In the genomic region with DNA sequence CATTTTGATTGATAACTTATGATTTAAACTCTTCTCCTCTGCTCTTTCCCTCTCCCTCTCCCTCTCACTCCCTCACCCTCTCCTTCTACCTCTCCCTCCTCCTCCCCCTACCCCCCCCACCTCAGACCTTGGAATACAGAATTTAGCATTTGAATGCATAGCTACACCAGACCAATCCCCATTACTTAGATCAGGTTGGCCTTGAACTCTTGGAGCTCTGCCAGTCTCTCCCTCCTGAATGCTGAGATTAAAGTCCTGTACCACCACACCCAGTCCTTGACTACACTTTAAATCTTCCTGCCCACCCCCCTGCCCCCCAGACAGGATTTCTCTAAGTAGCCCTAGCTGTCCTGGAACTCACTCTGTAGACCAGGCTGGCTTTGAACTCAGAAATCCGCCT, we compare ENCODE assay signal across 35 mouse cellular contexts. TPM values are rescaled to one million over a fixed set of nuclear protein-coding genes. Genes with fewer than 3 reads are reported as not detected.
"Had no signal": no experiment of that assay in that cellular context is flagged by ENCODE, and none has a peak within 500 bp of the region (broad histone marks: within the 10 kb centered on the region; RNA-seq: fewer than 3 reads in every experiment).

No protein-coding gene starts in this region.

- H3K27me3 ChIP-seq: heart, embryonic 12.5 days; heart, embryonic 13.5 days; heart, embryonic 15.5 days; hindbrain, embryonic 12.5 days; hindbrain, embryonic 13.5 days; hindbrain, embryonic 15.5 days; intestine, embryonic 15.5 days; kidney, embryonic 15.5 days had no signal

- DNase-seq: heart, postnatal 10 days; heart, postnatal 14 days; heart, postnatal 36 days; heart, postnatal 4 days; kidney, adult 11 months; kidney, adult 18-20 months; kidney, adult 2 months; kidney, adult 8-10 months; kidney, adult 9 months; kidney, postnatal 10 days; kidney, postnatal 14 days; kidney, postnatal 25 days; kidney, postnatal 36 days; kidney, postnatal 4 days; layer of hippocampus, postnatal 36 days had no signal

- H3K4me2 ChIP-seq: heart, embryonic 12.5 days; heart, embryonic 13.5 days; heart, embryonic 15.5 days; hindbrain, embryonic 12.5 days; hindbrain, embryonic 13.5 days; hindbrain, embryonic 14.5 days; hindbrain, embryonic 15.5 days; intestine, embryonic 15.5 days; kidney, embryonic 15.5 days had no signal

- ATAC-seq: hindbrain, embryonic 16.5 days; hindbrain, postnatal 0 days; inflammation-experienced regulatory T-cells, adult 6 months; intestine, embryonic 15.5 days; intestine, embryonic 16.5 days; intestine, postnatal 0 days had no signal

- H3K4me3 ChIP-seq: heart, embryonic 12.5 days; heart, embryonic 13.5 days; heart, embryonic 15.5 days; hindbrain, embryonic 10.5 days; hindbrain, embryonic 12.5 days; hindbrain, embryonic 13.5 days; hindbrain, embryonic 15.5 days; intestine, embryonic 15.5 days; kidney, embryonic 15.5 days; layer of hippocampus, adult 2 months; left cerebral cortex, adult 2 months had no signal

- H3K9me3 ChIP-seq: heart, embryonic 15.5 days; hindbrain, embryonic 12.5 days; hindbrain, embryonic 13.5 days; hindbrain, embryonic 15.5 days; intestine, embryonic 15.5 days; kidney, embryonic 15.5 days had no signal

- H3K9ac ChIP-seq: heart, embryonic 12.5 days; heart, embryonic 13.5 days; heart, embryonic 15.5 days; hindbrain, embryonic 12.5 days; hindbrain, embryonic 13.5 days; hindbrain, embryonic 14.5 days; hindbrain, embryonic 15.5 days; intestine, embryonic 15.5 days; kidney, embryonic 15.5 days had no signal

- H3K27ac ChIP-seq: heart, embryonic 13.5 days; heart, embryonic 15.5 days; hindbrain, embryonic 10.5 days; hindbrain, embryonic 12.5 days; hindbrain, embryonic 13.5 days; hindbrain, embryonic 14.5 days; hindbrain, embryonic 15.5 days; hindbrain, postnatal 0 days; intestine, embryonic 15.5 days; kidney, embryonic 15.5 days; kidney, postnatal 0 days; layer of hippocampus, adult 2 months; left cerebral cortex, adult 2 months had no signal

- H3K4me1 ChIP-seq: heart, embryonic 12.5 days; heart, embryonic 13.5 days; heart, embryonic 15.5 days; hindbrain, embryonic 10.5 days; hindbrain, embryonic 12.5 days; hindbrain, embryonic 13.5 days; hindbrain, embryonic 15.5 days; intestine, embryonic 15.5 days; kidney, embryonic 15.5 days had no signal

- H3K36me3 ChIP-seq: heart, embryonic 12.5 days; heart, embryonic 13.5 days; heart, embryonic 15.5 days; hindbrain, embryonic 10.5 days; hindbrain, embryonic 12.5 days; hindbrain, embryonic 13.5 days; hindbrain, embryonic 15.5 days; intestine, embryonic 15.5 days; kidney, embryonic 15.5 days had no signal

RNA-seq across cellular contexts. Expression of a gene that starts 6.9 kb away (rescaled TPM):
- total RNA-seq: left cerebral cortex, adult 18-20 months had no signal

RNA-seq across cellular contexts. Expression of a gene that starts 38.9 kb away (rescaled TPM):
- total RNA-seq: hematopoietic stem cell, adult 5-6 weeks had no signal
